Mouse (Mus musculus): ENCODE results near the gene Rps18. TPM values are rescaled to one million over a fixed set of nuclear protein-coding genes. Genes with fewer than 3 reads are reported as not detected.
A peak's percentile ranks its signal among the peaks of the same experiment; 100 is the strongest.
"Not testable (repeated sequence)": the region's sequence is repeated elsewhere in the genome, so short reads cannot be mapped to it uniquely, and the experiment has no call there.

Gene Rps18
- polyA plus RNA-seq, 1 experiment, result 435 TPM

DNA sequence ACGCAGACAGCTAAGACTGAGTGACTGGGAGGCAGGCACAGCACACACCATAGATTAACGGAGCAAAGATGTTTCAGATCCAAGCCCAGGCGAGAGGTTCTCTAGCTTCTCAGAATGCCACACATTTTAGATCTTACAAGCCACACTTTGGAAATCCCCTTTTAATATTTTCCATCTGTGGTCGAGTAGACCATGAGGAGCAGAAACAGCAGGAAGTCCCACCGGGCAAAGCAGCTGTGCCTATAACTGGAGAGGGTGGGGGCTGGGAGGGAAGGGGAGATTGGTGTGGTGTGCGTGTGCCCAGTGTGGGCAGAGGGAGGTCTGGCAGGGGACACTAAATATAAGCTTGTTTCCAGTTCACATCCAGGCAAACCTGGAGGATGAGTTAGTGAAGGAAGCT lies 1.7 kb upstream of the Rps18 start:
- Histone ChIP-seq H3K4me3 (ENCODE audit: insufficient read depth, low read length) (no peak overlapping the region), H3K27ac (ENCODE audit: insufficient read depth, low read length) (no peak overlapping the region), H3K4me1 (ENCODE audit: control insufficient read depth, insufficient read depth, low read length) (no peaks in the 10 kb centered on the region; the same call in 1 of the 2 replicates)
- TF ChIP-seq CTCF (IDR thresholded peaks at IDR 0.05; ENCODE audit: extremely low read depth, insufficient read depth, low read length) (no peak), POLR2A (IDR thresholded peaks at IDR 0.05; ENCODE audit: extremely low read depth, insufficient read depth, low read length) (no peak)

DNA sequence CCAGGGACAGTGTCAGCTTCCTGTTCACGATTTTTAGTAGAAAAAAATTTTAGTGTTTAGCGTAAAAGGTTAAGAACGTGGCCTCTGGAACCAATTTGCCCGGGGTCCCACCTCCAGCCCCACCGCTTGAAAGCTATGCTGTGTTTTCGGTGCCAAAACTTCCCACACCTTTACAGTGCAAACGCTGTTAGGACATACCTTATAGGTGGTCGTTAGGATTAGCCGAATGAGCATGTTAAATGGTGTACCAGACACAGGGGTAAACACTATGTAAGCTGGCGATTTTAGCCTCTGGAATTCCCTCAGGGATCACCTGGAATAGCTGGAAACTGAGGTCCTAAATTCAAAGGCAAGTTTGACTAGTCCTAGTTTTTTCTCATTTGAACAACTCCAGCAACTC lies 535 bp upstream of the Rps18 start:
- H3K27ac ChIP-seq (ENCODE audit: insufficient read depth, low read length), result no peak overlapping the region
- no peaks in the 10 kb centered on the region; the same call in 1 of the 2 replicates for H3K4me1 ChIP-seq (ENCODE audit: control insufficient read depth, insufficient read depth, low read length)
- TF ChIP-seq CTCF (IDR thresholded peaks at IDR 0.05; ENCODE audit: extremely low read depth, insufficient read depth, low read length) (no peak), POLR2A (IDR thresholded peaks at IDR 0.05; ENCODE audit: extremely low read depth, insufficient read depth, low read length) (no peak)
- peak overlapping the region; percentile 80 for H3K4me3 ChIP-seq (ENCODE audit: insufficient read depth, low read length)

DNA sequence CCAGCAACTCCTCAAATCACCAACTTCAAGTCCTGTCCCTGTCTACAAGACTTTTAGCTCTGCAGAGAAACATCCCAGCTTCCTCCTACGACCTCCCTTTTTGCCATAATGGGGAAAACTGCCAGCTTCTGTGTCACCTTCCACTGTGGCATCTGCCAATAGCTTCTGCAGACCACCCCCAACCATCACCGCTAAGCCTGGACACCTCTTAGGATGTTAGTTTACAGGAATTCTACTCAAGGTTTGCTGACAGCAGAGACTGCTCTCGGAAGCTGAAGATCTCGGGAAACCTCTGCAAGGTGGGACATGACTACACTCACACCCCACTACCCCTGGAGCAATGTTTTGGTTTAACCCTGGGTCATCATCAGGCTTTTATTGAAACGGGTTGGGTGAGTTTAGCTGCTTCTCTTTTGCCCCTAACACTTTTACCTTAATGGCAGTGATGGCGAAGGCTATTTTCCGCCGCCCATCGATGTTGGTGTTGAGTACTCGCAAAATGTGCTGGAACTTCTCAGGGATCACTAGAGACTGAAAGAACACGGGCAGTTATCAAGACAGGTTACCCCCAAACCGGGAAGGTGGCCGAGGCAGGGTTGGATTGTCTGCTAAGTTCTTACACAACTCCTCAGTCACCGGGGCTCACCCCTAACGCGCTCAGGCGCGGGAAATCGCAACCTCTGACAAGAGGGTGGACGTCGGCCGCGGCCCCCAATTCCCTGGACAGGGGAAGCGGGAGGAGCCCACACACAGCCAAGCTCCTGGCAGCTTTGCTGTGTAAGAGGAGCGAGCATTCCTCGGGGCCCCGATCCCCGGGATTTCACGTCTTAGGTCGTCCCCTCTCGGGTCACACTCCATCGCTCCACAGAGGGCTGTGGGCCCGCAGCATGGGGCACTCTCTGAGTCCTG lies 901 bp downstream of the Rps18 start:
- peak overlapping the region; percentile 80 for H3K4me3 ChIP-seq (ENCODE audit: insufficient read depth, low read length)
- H3K4me1 ChIP-seq (ENCODE audit: control insufficient read depth, insufficient read depth, low read length), result no peaks in the 10 kb centered on the region; the same call in 1 of the 2 replicates
- no peak for TF ChIP-seq CTCF (IDR thresholded peaks at IDR 0.05; ENCODE audit: extremely low read depth, insufficient read depth, low read length)
- 0 out of 2 replicates have a peak, but pooled peaks have one; percentile 24 for TF ChIP-seq POLR2A (IDR thresholded peaks at IDR 0.05; ENCODE audit: extremely low read depth, insufficient read depth, low read length)
- H3K27ac ChIP-seq (ENCODE audit: insufficient read depth, low read length), result peak overlapping the region; percentile 17; the same call in 1 of the 2 replicates

DNA sequence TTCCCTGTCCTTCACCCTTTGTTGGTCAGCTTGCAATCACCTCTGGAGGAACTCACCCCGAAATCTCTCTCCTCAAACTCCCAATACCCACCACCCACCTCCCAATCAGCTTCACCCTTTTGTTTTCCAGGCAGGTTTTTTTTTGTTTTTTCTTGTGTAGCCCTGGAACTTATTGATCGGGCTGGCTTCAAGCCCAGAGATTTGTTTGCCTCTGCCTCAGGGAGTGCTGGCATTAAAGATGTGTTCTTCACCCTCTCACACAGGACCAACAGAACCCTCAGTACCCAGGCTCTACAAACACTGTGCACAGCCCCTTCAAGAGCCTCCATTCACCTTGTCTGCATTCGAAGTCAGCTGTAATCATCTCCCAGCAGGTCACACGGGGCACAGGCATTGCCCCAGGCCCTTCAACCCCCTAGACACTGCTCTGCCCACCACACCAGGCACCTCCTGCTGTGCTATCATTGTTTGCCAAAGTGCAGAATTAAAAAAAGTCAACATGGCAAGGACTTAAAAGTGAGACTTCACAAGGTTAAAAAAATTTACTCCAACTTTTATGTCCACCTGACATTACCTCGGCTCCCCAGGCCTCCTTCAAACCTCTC lies 1.7 kb downstream of the Rps18 start:
- peak overlapping the region; percentile 80; the same call in 1 of the 2 replicates for H3K4me3 ChIP-seq (ENCODE audit: insufficient read depth, low read length)
- no peak overlapping the region for H3K27ac ChIP-seq (ENCODE audit: insufficient read depth, low read length)
- TF ChIP-seq CTCF (IDR thresholded peaks at IDR 0.05; ENCODE audit: extremely low read depth, insufficient read depth, low read length) (no peak), POLR2A (IDR thresholded peaks at IDR 0.05; ENCODE audit: extremely low read depth, insufficient read depth, low read length) (no peak)
- H3K4me1 ChIP-seq (ENCODE audit: control insufficient read depth, insufficient read depth, low read length), result no peaks in the 10 kb centered on the region; the same call in 1 of the 2 replicates

DNA sequence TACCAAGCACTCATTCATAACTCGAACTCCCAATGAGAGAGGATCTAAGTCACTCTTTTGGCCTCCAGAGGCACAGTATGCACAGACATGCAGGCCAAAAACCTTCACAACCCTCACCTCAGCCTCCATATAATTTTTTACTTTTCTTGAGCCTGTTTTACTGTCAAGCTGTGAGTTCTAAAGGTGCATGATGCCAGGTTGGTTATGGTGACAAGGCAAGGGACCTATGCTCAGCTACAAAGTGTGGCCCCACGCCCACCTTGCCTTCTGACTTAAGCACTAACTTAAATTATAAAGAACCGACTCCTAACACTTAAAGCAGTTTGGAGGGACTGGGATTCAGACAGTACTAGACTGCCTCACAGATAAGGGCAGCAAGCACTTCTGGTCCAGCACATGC lies 2.5 kb downstream of the Rps18 start:
- H3K4me1 ChIP-seq (ENCODE audit: control insufficient read depth, insufficient read depth, low read length), result no peaks in the 10 kb centered on the region; the same call in none of the 2 replicates
- H3K4me3 ChIP-seq (ENCODE audit: insufficient read depth, low read length), result no peak overlapping the region
- TF ChIP-seq CTCF (IDR thresholded peaks at IDR 0.05; ENCODE audit: extremely low read depth, insufficient read depth, low read length) (no peak), POLR2A (IDR thresholded peaks at IDR 0.05; ENCODE audit: extremely low read depth, insufficient read depth, low read length) (no peak)
- no peak overlapping the region for H3K27ac ChIP-seq (ENCODE audit: insufficient read depth, low read length)

DNA sequence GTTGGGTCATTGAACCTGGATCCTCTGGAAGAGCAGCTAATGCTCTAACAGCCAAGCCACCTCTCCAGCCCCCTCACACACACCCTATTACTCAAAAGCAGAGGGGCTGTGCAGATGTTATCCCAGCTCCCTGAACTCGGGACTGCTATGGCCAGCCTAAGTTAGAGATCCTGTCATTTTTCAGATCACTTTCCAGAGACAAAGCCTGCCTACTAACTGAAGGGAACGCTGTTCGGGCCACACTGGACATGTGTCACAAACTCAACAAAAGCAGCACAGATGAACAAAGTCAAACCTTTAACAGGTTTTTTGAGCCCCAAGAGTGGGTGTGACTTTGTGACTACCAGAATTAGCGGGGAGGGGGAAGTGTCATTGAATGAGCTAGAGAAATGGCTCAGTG lies 2.9 kb downstream of the Rps18 start:
- no peak overlapping the region for H3K4me3 ChIP-seq (ENCODE audit: insufficient read depth, low read length)
- TF ChIP-seq CTCF (IDR thresholded peaks at IDR 0.05; ENCODE audit: extremely low read depth, insufficient read depth, low read length), result no peak
- no peak for TF ChIP-seq POLR2A (IDR thresholded peaks at IDR 0.05; ENCODE audit: extremely low read depth, insufficient read depth, low read length)
- H3K4me1 ChIP-seq (ENCODE audit: control insufficient read depth, insufficient read depth, low read length), result no peaks in the 10 kb centered on the region; the same call in none of the 2 replicates
- H3K27ac ChIP-seq (ENCODE audit: insufficient read depth, low read length), result no peak overlapping the region

DNA sequence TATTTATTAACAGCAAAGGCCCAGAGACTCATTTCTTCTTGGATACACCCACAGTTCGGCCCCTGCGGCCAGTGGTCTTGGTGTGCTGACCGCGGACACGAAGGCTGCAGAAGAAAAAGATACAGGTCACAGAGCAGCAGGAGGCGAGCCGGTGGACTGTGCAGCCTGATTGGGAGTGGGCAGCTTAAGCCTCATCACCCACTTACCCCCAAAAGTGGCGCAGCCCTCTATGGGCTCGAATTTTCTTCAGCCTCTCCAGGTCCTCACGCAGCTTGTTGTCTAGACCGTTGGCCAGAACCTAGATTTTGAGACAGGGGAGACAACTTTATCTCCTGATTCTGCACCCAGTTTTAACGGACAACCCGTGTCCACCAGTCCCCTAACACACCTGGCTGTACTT lies 3.8 kb downstream of the Rps18 start:
- H3K4me3 ChIP-seq (ENCODE audit: insufficient read depth, low read length); H3K27ac ChIP-seq (ENCODE audit: insufficient read depth, low read length); H3K4me1 ChIP-seq (ENCODE audit: control insufficient read depth, insufficient read depth, low read length): not testable (repeated sequence)

DNA sequence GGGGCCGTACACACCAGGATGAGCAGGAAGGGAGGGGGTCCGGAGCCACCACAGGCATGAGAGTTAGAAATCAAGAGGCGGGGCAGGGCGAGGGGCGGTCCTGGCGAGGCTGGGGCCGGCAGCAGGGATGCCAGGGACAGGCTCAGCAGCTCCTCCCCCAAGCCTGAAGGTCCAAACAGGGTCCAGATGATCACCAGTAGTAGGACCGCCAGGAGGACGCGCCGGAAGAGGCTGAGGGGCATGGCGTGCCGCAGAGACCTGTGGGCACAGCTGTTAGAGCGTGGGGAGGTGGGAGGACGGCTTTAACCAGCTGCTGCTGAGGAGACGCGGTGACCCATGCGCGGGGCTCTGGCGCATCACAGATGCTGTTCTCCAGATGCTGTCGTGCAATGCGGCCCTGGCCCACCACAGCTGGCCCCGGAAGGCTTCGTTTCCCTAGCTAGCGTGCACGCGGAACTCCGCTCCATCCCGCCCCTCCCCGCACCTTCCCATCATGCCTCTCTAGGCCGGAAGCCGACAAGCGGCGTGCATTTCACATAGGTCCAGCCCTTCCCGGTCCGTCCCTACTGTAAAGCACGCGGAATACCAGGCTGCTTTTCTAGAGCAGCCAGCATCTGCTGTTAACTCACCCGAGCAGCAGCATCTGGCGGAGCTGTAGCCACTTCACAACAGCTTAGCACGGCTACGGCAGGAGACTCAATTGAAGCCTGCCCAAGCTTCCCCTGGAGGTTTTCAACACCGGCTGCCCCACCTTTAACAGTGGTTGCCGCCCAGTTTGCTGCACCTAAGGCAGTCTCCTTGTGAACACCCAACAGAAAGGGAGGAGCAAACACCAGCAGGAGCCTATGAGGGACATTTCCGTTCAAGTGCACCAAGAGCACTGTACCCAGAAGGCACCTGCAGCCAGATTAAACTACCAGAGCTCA lies 4.5 kb downstream of the Rps18 start, which contains the start of gene B3galt4:
Gene B3galt4, minus strand, starts transcription at position 468 of the 926 bp plus-strand sequence.
- peak within 1 kb of the TSS; percentile 79 for H3K27ac ChIP-seq (ENCODE audit: insufficient read depth, low read length)
- no peaks in the 10 kb centered on the region; the same call in 1 of the 2 replicates for H3K4me1 ChIP-seq (ENCODE audit: control insufficient read depth, insufficient read depth, low read length)
- peak; percentile 56; the same call in 1 of the 2 replicates for TF ChIP-seq POLR2A (IDR thresholded peaks at IDR 0.05; ENCODE audit: extremely low read depth, insufficient read depth, low read length)
- TF ChIP-seq CTCF (IDR thresholded peaks at IDR 0.05; ENCODE audit: extremely low read depth, insufficient read depth, low read length), result no peak
- peak within 1 kb of the TSS; percentile 49 for H3K4me3 ChIP-seq (ENCODE audit: insufficient read depth, low read length)

DNA sequence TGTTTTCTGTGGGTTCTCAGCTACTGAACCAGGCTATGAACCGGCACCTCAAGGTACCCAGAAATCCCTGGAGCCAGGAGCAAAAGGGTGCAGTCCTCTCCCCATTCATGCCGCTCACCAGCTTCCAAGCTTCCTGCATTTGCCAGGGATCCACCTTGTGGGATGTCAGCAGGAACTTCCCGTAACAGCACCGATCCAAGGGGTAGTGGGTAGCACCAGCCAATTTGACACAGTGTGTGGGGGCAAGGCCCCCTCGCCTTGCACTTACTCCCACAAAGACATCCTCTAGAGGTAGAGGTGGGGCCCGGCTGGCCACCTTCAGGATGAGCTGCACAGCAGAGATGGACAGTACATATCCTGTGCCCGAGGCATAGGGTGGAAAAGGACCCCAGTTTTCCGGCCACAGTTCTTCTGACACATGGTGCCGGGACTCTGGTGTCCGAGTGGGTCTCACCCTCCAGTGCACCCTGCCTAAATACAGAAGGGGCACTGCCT lies 5.6 kb downstream of the Rps18 start:
- TF ChIP-seq CTCF (IDR thresholded peaks at IDR 0.05; ENCODE audit: extremely low read depth, insufficient read depth, low read length) (no peak), POLR2A (IDR thresholded peaks at IDR 0.05; ENCODE audit: extremely low read depth, insufficient read depth, low read length) (no peak)
- Histone ChIP-seq H3K4me3 (ENCODE audit: insufficient read depth, low read length) (peak overlapping the region; percentile 49), H3K27ac (ENCODE audit: insufficient read depth, low read length) (no peak overlapping the region), H3K4me1 (ENCODE audit: control insufficient read depth, insufficient read depth, low read length) (no peaks in the 10 kb centered on the region; the same call in 1 of the 2 replicates)
